Mouse (Mus musculus) CH12.LX (cell line): Measurements from ENCODE around the gene Tex9. TPM values are rescaled to one million over a fixed set of nuclear protein-coding genes. Genes with fewer than 3 reads are reported as not detected.

Experiments used
- DNase-seq: peaks from one replicate; pipeline ENCODE4 v3.0.0-alpha.2; 2013; ENCODE audit errors: extremely low read depth
- H3K27ac ChIP-seq: 2 replicates; pipeline ENCODE4 v1.5.1; 2012; ENCODE audit warnings: low read depth, mild to moderate bottlenecking, control low read depth, moderate library complexity; ENCODE audit not compliant: insufficient read depth
- H3K27me3 ChIP-seq: replicated peaks from 2 replicates; pipeline ENCODE3; 2012; ENCODE audit warnings: inconsistent platforms
- H3K36me3 ChIP-seq, 2 experiments: replicated peaks in 1 of 2; 2 replicates each; pipeline versions ENCODE3 to v1.6.1; 2012; ENCODE audit warnings: inconsistent platforms in 1 of 2, low read length in 1 of 2, mild to moderate bottlenecking in 1 of 2, mixed read lengths in 1 of 2, moderate library complexity in 1 of 2; ENCODE audit not compliant: control insufficient read depth in 1 of 2, insufficient read depth in 1 of 2
- H3K4me1 ChIP-seq, 2 experiments: 2 replicates each; pipeline ENCODE4 v1.6.1; 2012; ENCODE audit warnings: inconsistent platforms in 1 of 2, moderate library complexity in 1 of 2; ENCODE audit not compliant: insufficient read depth in 2 of 2, control insufficient read depth in 1 of 2
- H3K4me2 ChIP-seq: 2 replicates; pipeline ENCODE4 v1.6.1; 2012; ENCODE audit warnings: low read depth, mild to moderate bottlenecking, control low read depth; ENCODE audit not compliant: poor library complexity, insufficient read depth, severe bottlenecking
- H3K4me3 ChIP-seq, 3 experiments: fragments of 150-350 bp in 1 of 3; sonication (generic) in 1 of 3; replicated peaks in 1 of 3; 2 replicates each; pipeline versions ENCODE3 to v1.5.1; 2011 to 2012; ENCODE audit warnings: low read depth in 2 of 3, low read length in 2 of 3, mild to moderate bottlenecking in 2 of 3, moderate library complexity in 2 of 3, control low read depth in 1 of 3, improper control_type of control experiment in 1 of 3, inconsistent platforms in 1 of 3, mixed read lengths in 1 of 3; ENCODE audit not compliant: poor library complexity in 1 of 3
- H3K79me2 ChIP-seq: replicated peaks from 2 replicates; pipeline ENCODE4 v1.6.1; 2012; ENCODE audit warnings: mild to moderate bottlenecking, moderate library complexity; ENCODE audit not compliant: control insufficient read depth, poor library complexity, insufficient read depth, severe bottlenecking; ENCODE audit errors: extremely low read depth
- H3K9ac ChIP-seq: 2 replicates; pipeline ENCODE4 v1.6.1; 2012; ENCODE audit warnings: low read depth, mild to moderate bottlenecking, control low read depth, moderate library complexity; ENCODE audit not compliant: insufficient read depth
- H3K9me3 ChIP-seq: replicated peaks from 2 replicates; pipeline ENCODE3; 2012; ENCODE audit warnings: low read length, inconsistent platforms, mixed read lengths
- CHD1 ChIP-seq: IDR thresholded peaks from 2 replicates; pipeline ENCODE4 v1.6.1; 2012; ENCODE audit warnings: low read depth, low read length, improper control_type of control experiment, inconsistent platforms
- CTCF ChIP-seq, 2 experiments: IDR thresholded peaks in 1 of 2; conservative IDR thresholded peaks in 1 of 2; 2 replicates each; pipeline ENCODE4 v1.5.1; 2011 to 2012; ENCODE audit warnings: low read depth in 2 of 2, low read length in 2 of 2, improper control_type of control experiment in 1 of 2, inconsistent platforms in 1 of 2, mild to moderate bottlenecking in 1 of 2, moderate library complexity in 1 of 2
- E2F4 ChIP-seq: IDR thresholded peaks from 2 replicates; pipeline ENCODE4 v1.6.1; 2011; ENCODE audit warnings: low read depth, low read length, improper control_type of control experiment; ENCODE audit not compliant: insufficient replicate concordance
- ELF1 ChIP-seq: IDR thresholded peaks from 2 replicates; pipeline ENCODE4 v1.6.1; 2014; ENCODE audit warnings: low read depth, mild to moderate bottlenecking, inconsistent platforms, low read length, improper control_type of control experiment
- ETS1 ChIP-seq: conservative IDR thresholded peaks from 2 replicates; pipeline ENCODE4 v1.6.1; 2012; ENCODE audit warnings: low read depth, mild to moderate bottlenecking, inconsistent platforms, low read length, improper control_type of control experiment, moderate library complexity
- GABPA ChIP-seq: IDR thresholded peaks from 2 replicates; pipeline ENCODE4 v1.6.1; 2012; ENCODE audit warnings: low read depth, low read length, improper control_type of control experiment, inconsistent platforms; ENCODE audit not compliant: insufficient replicate concordance
- IRF4 ChIP-seq: IDR thresholded peaks from 2 replicates; pipeline ENCODE4 v1.6.1; 2014; ENCODE audit warnings: low read depth, mild to moderate bottlenecking, inconsistent platforms, low read length, improper control_type of control experiment
- JUN ChIP-seq: IDR thresholded peaks from 2 replicates; pipeline ENCODE4 v1.6.1; 2011; ENCODE audit warnings: low read depth, mild to moderate bottlenecking, low read length, improper control_type of control experiment, moderate library complexity; ENCODE audit not compliant: insufficient read depth
- JUND ChIP-seq: conservative IDR thresholded peaks from 2 replicates; pipeline ENCODE4 v1.6.1; 2011; ENCODE audit warnings: low read depth, low read length, improper control_type of control experiment
- KAT2A ChIP-seq: IDR thresholded peaks from 2 replicates; pipeline ENCODE4 v1.6.1; 2012; ENCODE audit warnings: low read length, improper control_type of control experiment, inconsistent platforms; ENCODE audit not compliant: insufficient replicate concordance
- MAFK ChIP-seq: IDR thresholded peaks from 2 replicates; pipeline ENCODE4 v1.6.1; 2011; ENCODE audit warnings: low read length, improper control_type of control experiment; ENCODE audit not compliant: insufficient replicate concordance
- MAX ChIP-seq: IDR thresholded peaks from 2 replicates; pipeline ENCODE4 v1.6.1; 2011; ENCODE audit warnings: low read length, improper control_type of control experiment
- MEF2A ChIP-seq: IDR thresholded peaks from 2 replicates; pipeline ENCODE4 v1.6.1; 2014; ENCODE audit warnings: low read depth, mild to moderate bottlenecking, inconsistent platforms, low read length, improper control_type of control experiment, borderline replicate concordance
- MXI1 ChIP-seq: IDR thresholded peaks from 2 replicates; pipeline ENCODE4 v1.6.1; 2011; ENCODE audit warnings: mild to moderate bottlenecking, low read depth, low read length, improper control_type of control experiment
- MYC ChIP-seq: IDR thresholded peaks from 2 replicates; pipeline ENCODE4 v1.6.1; 2011; ENCODE audit warnings: low read depth, mild to moderate bottlenecking, improper control_type of control experiment, low read length
- NELFE ChIP-seq: IDR thresholded peaks from 2 replicates; pipeline ENCODE4 v1.6.1; 2011; ENCODE audit warnings: low read depth, low read length, improper control_type of control experiment
- PAX5 ChIP-seq: IDR thresholded peaks from 2 replicates; pipeline ENCODE4 v1.6.1; 2012; ENCODE audit warnings: low read length, inconsistent platforms, mixed read lengths
- POLR2A ChIP-seq: IDR thresholded peaks from 2 replicates; pipeline ENCODE4 v1.6.1; 2011; ENCODE audit warnings: low read depth, mild to moderate bottlenecking, improper control_type of control experiment, low read length
- POLR2AphosphoS2 ChIP-seq: IDR thresholded peaks from 2 replicates; pipeline ENCODE4 v1.6.1; 2011; ENCODE audit warnings: low read depth, low read length, improper control_type of control experiment
- RAD21 ChIP-seq: IDR thresholded peaks from 2 replicates; pipeline ENCODE4 v1.6.1; 2011; ENCODE audit warnings: low read depth, mild to moderate bottlenecking, low read length, improper control_type of control experiment, moderate library complexity
- RCOR1 ChIP-seq: conservative IDR thresholded peaks from 2 replicates; pipeline ENCODE4 v1.6.1; 2012; ENCODE audit warnings: low read depth, mild to moderate bottlenecking, inconsistent platforms, low read length, improper control_type of control experiment
- SIN3A ChIP-seq: IDR thresholded peaks from 2 replicates; pipeline ENCODE4 v1.6.1; 2012; ENCODE audit warnings: low read length, improper control_type of control experiment, inconsistent platforms
- SMC3 ChIP-seq: IDR thresholded peaks from 2 replicates; pipeline ENCODE4 v1.6.1; 2011; ENCODE audit warnings: low read depth, low read length, improper control_type of control experiment
- TBP ChIP-seq: conservative IDR thresholded peaks from 2 replicates; pipeline ENCODE4 v1.6.1; 2011; ENCODE audit warnings: low read depth, low read length, improper control_type of control experiment
- UBTF ChIP-seq: IDR thresholded peaks from 2 replicates; pipeline ENCODE4 v1.6.1; 2012; ENCODE audit warnings: low read depth, mild to moderate bottlenecking, inconsistent platforms, low read length, improper control_type of control experiment, moderate library complexity
- USF1 ChIP-seq: IDR thresholded peaks from 2 replicates; pipeline ENCODE4 v1.6.1; 2014; ENCODE audit warnings: low read depth, mild to moderate bottlenecking, inconsistent platforms, low read length, improper control_type of control experiment
- USF2 ChIP-seq: conservative IDR thresholded peaks from 2 replicates; pipeline ENCODE4 v1.6.1; 2011; ENCODE audit warnings: low read depth, low read length, improper control_type of control experiment
- ZC3H11A ChIP-seq: IDR thresholded peaks from 2 replicates; pipeline ENCODE4 v1.6.1; 2012; ENCODE audit warnings: low read depth, mild to moderate bottlenecking, inconsistent platforms, low read length, improper control_type of control experiment
- ZKSCAN1 ChIP-seq: IDR thresholded peaks from 2 replicates; pipeline ENCODE4 v1.6.1; 2012; ENCODE audit warnings: low read depth, inconsistent platforms, low read length, improper control_type of control experiment, borderline replicate concordance
- ZMIZ1 ChIP-seq: IDR thresholded peaks from 2 replicates; pipeline ENCODE4 v1.6.1; 2012; ENCODE audit warnings: low read depth, mild to moderate bottlenecking, inconsistent platforms, low read length, improper control_type of control experiment
- ZNF384 ChIP-seq: IDR thresholded peaks from 2 replicates; pipeline ENCODE4 v1.6.1; 2012; ENCODE audit warnings: low read depth, low read length, improper control_type of control experiment, inconsistent platforms
- dilution Hi-C: fragments of 300-500 bp; cut with MboI; formaldehyde crosslinking; loops from 2 replicates; pipeline ENCODE4 v1.14.3; 2020; ENCODE audit warnings: low sequenced_read_pairs; ENCODE audit not compliant: extremely low pct_unique_long_range_greater_than_20kb, extremely low pct_ligation_motif_present
- in situ Hi-C: fragments of 300-500 bp; cut with MboI; formaldehyde crosslinking; loops from 3 replicates; pipeline ENCODE4 v1.14.3; 2019; ENCODE audit warnings: low sequenced_read_pairs, low pct_ligation_motif_present, low pct_unique_long_range_greater_than_20kb, mixed read lengths
- polyA plus RNA-seq: library from polyadenylated mRNA; unstranded; fragments of >175 nt; gene quantifications from 2 replicates; pipeline ENCODE4 v1.2.1, GENCODE M21; 2012; ENCODE audit warnings: low read depth; ENCODE audit not compliant: insufficient read length
- total RNA-seq, 2 experiments: library from RNA; depleted of rRNA; stranded (reverse); fragments of 300-350 nt in 1 of 2; fragments of >200 nt in 1 of 2; gene quantifications; 2 replicates each; pipeline ENCODE4 v1.2.3; 2012 to 2014

Gene Tex9
- total and polyA plus RNA-seq, 3 experiments: 12.1 to 27.4 (median 12.7) TPM

DNA sequence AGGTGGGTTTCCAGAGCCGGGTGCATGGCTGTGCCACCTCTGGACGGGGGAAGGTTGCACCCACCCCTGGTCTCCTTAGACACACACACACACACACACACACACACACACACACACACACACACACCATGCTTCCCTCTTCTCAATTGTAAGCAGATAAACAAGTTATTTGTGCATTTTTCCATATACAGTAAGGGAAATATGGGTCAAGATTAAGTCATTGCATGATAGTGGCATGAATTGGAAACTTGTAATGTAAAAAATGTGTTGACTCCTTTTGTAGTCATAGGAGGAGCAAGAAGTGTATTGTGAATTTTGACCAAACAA lies 41.0 kb upstream of the Tex9 start:
- H3K79me2 ChIP-seq: peaks cover 30% of the 10 kb centered on the region
- H3K27me3 ChIP-seq: no peaks in the 10 kb centered on the region
- H3K36me3 ChIP-seq: peaks cover 0 to 2% of the 10 kb centered on the region in 2 experiments
- DNase-seq: no peak
- no peaks in the 10 kb centered on the region for H3K9me3 ChIP-seq
- H3K4me3 ChIP-seq: peak overlapping the region; percentile 90 to 94 (median 94)
- in situ Hi-C loops: no loop called here
- H3K4me2 ChIP-seq: peak overlapping the region; percentile 25; the same call in 1 of the 2 replicates
- TF ChIP-seq PAX5: no peak
- no peak for TF ChIP-seq ETS1
- no peak for TF ChIP-seq POLR2A
- TF ChIP-seq ELF1: no peak
- no peak for TF ChIP-seq RAD21
- TF ChIP-seq CHD1: no peak
- no peak for TF ChIP-seq MXI1
- no peak for TF ChIP-seq ZC3H11A
- TF ChIP-seq MAFK: no peak
- H3K27ac ChIP-seq: peak overlapping the region; percentile 99
- H3K4me1 ChIP-seq: peaks cover 0 to 25% of the 10 kb centered on the region in 2 experiments; a peak in 3 of 4 replicates
- dilution Hi-C loops: no loop called here
- H3K9ac ChIP-seq: peak overlapping the region; percentile 94

GRCm38 (mm10) chr9:72532381-72533088 lies 40.5 kb upstream of the Tex9 start:
- Histone ChIP-seq H3K9me3 (no peaks in the 10 kb centered on the region), H3K4me2 (peak overlapping the region; percentile 25; the same call in 1 of the 2 replicates), H3K79me2 (peaks cover 30% of the 10 kb centered on the region), H3K9ac (peak overlapping the region; percentile 94), H3K27ac (peak overlapping the region; percentile 99), H3K4me1 (peaks cover 0 to 25% of the 10 kb centered on the region in 2 experiments; a peak in 3 of 4 replicates), H3K36me3 (peaks cover 0 to 3% of the 10 kb centered on the region in 2 experiments), H3K27me3 (no peaks in the 10 kb centered on the region), H3K4me3 (peak overlapping the region; percentile 90 to 94 (median 94))
- in situ Hi-C loops (no loop called here), dilution Hi-C loops (no loop called here)
- DNase-seq: peak; percentile 61
- TF ChIP-seq PAX5 (no peak), SIN3A (peak; percentile 54; the same call in 1 of the 2 replicates), IRF4 (peak; percentile 55), SMC3 (no peak), GABPA (no peak), JUND (no peak), ZMIZ1 (no peak), POLR2A (peak; percentile 16; the same call in 1 of the 2 replicates), USF1 (no peak), RAD21 (no peak), MAX (peak; percentile 32; the same call in 1 of the 2 replicates), JUN (no peak), USF2 (no peak), RCOR1 (no peak), ZKSCAN1 (no peak), E2F4 (no peak), KAT2A (no peak), ETS1 (no peak), MXI1 (0 out of 2 replicates have a peak, but pooled peaks have one; percentile 39), ELF1 (no peak), ZC3H11A (no peak), UBTF (peak; percentile 98), MYC (no peak), ZNF384 (no peak), MAFK (no peak), POLR2AphosphoS2 (no peak), CTCF (conservative IDR thresholded peaks at IDR 0.05 in 1 of 2, IDR thresholded peaks at IDR 0.05 in 1 of 2; ENCODE audit: low read depth in 2 of 2, low read length in 2 of 2) (no peak), MEF2A (0 out of 2 replicates have a peak, but pooled peaks have one; percentile 13), NELFE (no peak), TBP (no peak)
